Mouse (Mus musculus) cortical plate, adult 2 months (tissue): Measurements from ENCODE around the gene Adgrl1.

Experiments used
- CTCF ChIP-seq: fragments of 200-500 bp; IDR thresholded peaks from 2 replicates; pipeline ENCODE4 v1.5.1; 2011; ENCODE audit warnings: mild to moderate bottlenecking, control low read depth, low read length; ENCODE audit not compliant: insufficient read depth; ENCODE audit errors: extremely low read depth
- POLR2A ChIP-seq: fragments of 200-500 bp; IDR thresholded peaks from 2 replicates; pipeline ENCODE4 v1.6.1; 2011; ENCODE audit warnings: mild to moderate bottlenecking, low read length, control low read depth; ENCODE audit not compliant: insufficient read depth; ENCODE audit errors: extremely low read depth

DNA sequence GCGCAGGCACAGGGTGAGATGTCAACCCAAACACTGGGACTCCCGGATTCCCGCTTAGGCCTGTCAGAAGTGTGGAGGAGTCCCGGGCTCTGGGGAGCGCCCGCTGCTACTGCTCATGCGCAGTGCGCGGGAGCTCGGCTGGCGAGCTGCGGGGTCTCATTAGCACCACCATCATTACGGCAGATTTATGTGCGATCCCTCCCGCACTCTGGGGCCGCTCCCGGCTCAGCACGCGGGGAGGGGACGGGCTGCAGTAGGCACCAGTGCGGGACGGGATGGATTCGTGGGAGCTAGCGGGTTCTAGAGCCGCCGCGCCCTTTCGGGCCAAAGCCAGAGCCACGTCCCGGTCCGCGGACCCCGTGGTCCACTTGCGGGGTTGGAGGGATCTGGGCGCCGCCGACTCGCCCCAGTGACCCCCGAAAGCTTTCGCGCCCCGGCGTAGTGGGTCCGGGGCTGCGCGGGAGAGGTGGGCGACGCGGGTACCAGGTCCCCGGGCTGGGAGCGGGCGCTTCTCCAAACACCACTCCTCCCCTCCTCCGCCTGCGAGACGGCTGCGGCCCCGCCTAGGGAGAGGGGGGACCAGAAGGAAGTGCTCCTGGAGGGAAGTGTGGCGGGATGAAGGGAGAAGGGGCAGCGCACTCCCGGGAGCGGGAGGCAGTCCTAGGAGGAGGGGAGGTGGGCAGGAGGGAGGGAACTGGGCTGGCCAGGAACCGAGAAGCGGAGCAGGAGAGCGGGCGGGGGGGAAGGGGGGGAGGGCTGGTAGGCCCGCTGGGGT is 24.8 kb upstream of the Adgrl1 start:
- TF ChIP-seq CTCF (no peak), POLR2A (peak; percentile 51; the same call in 1 of the 2 replicates)
